Mouse (Mus musculus): ENCODE measurements at regions not wholly inside any gene's neighbourhood (a gene's known extent, or its start where the extent isn't known, plus 50 kb on each side); places are given as distances from the start of the nearest gene placed in this dataset.
A peak's percentile ranks its signal among the peaks of the same experiment; 100 is the strongest.

DNA sequence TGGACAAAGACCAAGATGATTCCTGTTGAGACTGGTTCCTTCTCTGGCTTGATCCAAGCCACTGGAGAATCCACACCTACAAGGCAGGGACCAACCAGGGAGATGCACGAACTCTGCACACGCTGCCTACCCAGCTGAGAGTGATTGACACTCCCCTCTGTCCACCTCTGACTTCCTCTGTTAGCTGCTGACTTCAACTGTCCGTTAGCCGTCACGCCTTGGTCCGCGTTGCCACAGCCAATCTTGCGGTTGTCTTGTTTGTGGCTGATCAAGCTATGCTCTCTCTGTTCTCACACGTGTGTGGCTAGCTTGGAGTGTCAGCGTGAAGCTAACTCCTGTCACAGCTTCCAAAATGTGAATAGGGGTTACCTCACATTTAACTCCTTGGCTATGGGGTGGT lies 186.3 kb upstream of the Rpl38 start:
- WGBS: 72% methylated on average over 10 of the region's 10 CpGs
- intact Hi-C loops (cut with DNase I): no loop called here

DNA sequence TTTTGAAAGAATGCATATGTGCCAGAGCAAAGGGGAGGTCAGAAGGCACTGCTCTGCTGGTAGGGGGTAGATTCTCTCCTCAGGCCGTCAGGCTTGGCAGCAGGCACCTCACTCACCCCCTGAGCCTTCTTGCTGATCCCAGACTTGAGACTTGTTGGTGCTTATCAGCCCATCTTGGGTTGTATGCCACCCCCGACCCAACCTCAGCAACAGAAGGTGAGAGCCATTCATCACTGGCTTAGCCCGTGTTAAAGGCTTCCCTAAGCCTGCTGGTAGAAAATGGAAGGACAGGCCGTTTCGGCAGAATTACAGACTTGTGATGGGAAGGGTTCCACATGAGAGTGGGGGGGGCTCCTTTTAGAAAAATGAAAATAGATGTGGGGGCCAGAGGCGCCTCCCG lies 187.3 kb upstream of the Rpl38 start:
- Histone ChIP-seq H3K36me3 (ENCODE audit: control insufficient read depth, insufficient read depth, low read length) (no peaks in the 10 kb centered on the region), H3K79me2 (replicated peaks; ENCODE audit: control insufficient read depth, insufficient read depth, low read length) (no peaks in the 10 kb centered on the region), H3K4me3 (no peak overlapping the region), H3K27ac (no peak overlapping the region), H3K4me1 (ENCODE audit: control insufficient read depth, insufficient read depth, low read length) (no peaks in the 10 kb centered on the region), H3K9ac (ENCODE audit: low read depth, low read length) (no peak overlapping the region), H3K27me3 (ENCODE audit: control insufficient read depth, insufficient read depth, low read length) (no peaks in the 10 kb centered on the region; the same call in 1 of the 2 replicates)
- 69% methylated on average over 7 of the region's 7 CpGs for WGBS
- TF ChIP-seq EP300 (IDR thresholded peaks at IDR 0.05; ENCODE audit: insufficient read depth, low read depth, low read length): no peak
- TF ChIP-seq POLR2A (IDR thresholded peaks at IDR 0.05; ENCODE audit: insufficient read depth, low read depth, low read length): no peak
- no peak for TF ChIP-seq CTCF (IDR thresholded peaks at IDR 0.05)
- DNase-seq: no peak
- intact Hi-C loops (cut with DNase I): no loop called here

More for the DNA sequence above, 186.3 kb upstream of the Rpl38 start:
- Histone ChIP-seq H3K27ac (no peak overlapping the region), H3K36me3 (ENCODE audit: control insufficient read depth, insufficient read depth, low read length) (no peaks in the 10 kb centered on the region), H3K79me2 (replicated peaks; ENCODE audit: control insufficient read depth, insufficient read depth, low read length) (no peaks in the 10 kb centered on the region), H3K9ac (ENCODE audit: low read depth, low read length) (no peak overlapping the region), H3K4me1 (ENCODE audit: control insufficient read depth, insufficient read depth, low read length) (no peaks in the 10 kb centered on the region), H3K27me3 (ENCODE audit: control insufficient read depth, insufficient read depth, low read length) (no peaks in the 10 kb centered on the region; the same call in 1 of the 2 replicates), H3K4me3 (no peak overlapping the region)
- TF ChIP-seq POLR2A (IDR thresholded peaks at IDR 0.05; ENCODE audit: insufficient read depth, low read depth, low read length) (no peak), CTCF (IDR thresholded peaks at IDR 0.05) (no peak)
- DNase-seq: no peak

DNA sequence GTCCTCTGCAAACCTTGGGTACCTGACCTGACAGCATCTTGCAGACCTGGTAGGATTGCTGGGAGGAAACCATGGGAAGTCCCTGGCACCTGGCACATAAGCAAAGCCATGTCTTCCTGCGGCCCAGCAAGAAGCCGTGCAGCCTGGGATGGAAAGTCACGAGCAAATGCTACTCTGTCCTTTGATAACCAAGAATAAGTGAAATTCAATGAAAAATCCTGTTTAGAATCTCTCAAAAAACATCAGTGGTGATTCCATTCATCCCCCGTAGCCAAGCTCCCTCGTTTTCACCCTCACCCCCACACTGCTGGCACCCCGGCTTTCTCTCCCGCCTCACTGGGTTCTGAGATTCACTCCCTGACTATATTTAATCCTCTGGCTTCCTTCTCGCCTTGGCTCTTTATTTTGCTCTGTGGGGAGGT lies 188.2 kb upstream of the Rpl38 start:
- Histone ChIP-seq H3K27ac (no peak overlapping the region), H3K27me3 (ENCODE audit: control insufficient read depth, insufficient read depth, low read length) (no peaks in the 10 kb centered on the region; the same call in 1 of the 2 replicates), H3K36me3 (ENCODE audit: control insufficient read depth, insufficient read depth, low read length) (no peaks in the 10 kb centered on the region), H3K9ac (ENCODE audit: low read depth, low read length) (no peak overlapping the region), H3K4me1 (ENCODE audit: control insufficient read depth, insufficient read depth, low read length) (no peaks in the 10 kb centered on the region), H3K79me2 (replicated peaks; ENCODE audit: control insufficient read depth, insufficient read depth, low read length) (no peaks in the 10 kb centered on the region), H3K4me3 (no peak overlapping the region)
- intact Hi-C loops (cut with DNase I): no loop called here
- TF ChIP-seq POLR2A (IDR thresholded peaks at IDR 0.05; ENCODE audit: insufficient read depth, low read depth, low read length) (no peak), EP300 (IDR thresholded peaks at IDR 0.05; ENCODE audit: insufficient read depth, low read depth, low read length) (no peak), CTCF (IDR thresholded peaks at IDR 0.05) (no peak)
- no peak for DNase-seq
- 82% methylated on average over 8 of the region's 8 CpGs for WGBS

DNA sequence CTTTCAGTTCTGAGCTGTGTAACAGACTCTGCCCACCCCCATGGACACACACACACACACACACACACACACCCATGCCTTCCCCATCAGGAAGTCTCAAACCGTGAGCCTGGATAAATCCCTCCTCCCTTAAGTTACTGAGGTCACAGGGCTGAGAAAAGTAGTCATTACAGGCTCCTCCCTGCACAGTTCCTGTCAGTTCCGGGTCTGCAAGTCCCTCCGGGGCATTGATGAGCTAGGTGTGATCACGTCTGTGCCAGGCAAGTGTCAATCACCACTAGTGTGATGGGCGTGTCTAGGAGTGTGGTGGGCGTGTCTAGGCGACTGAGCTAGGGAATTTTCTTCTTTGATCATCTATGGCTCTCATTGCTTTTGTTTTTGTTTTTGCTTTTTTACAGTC lies 189.6 kb upstream of the Rpl38 start:
- no peaks in the 10 kb centered on the region for H3K4me1 ChIP-seq (ENCODE audit: control insufficient read depth, insufficient read depth, low read length)
- no peak overlapping the region for H3K9ac ChIP-seq (ENCODE audit: low read depth, low read length)
- no peak for DNase-seq
- no peak overlapping the region for H3K27ac ChIP-seq
- TF ChIP-seq POLR2A (IDR thresholded peaks at IDR 0.05; ENCODE audit: insufficient read depth, low read depth, low read length) (no peak), EP300 (IDR thresholded peaks at IDR 0.05; ENCODE audit: insufficient read depth, low read depth, low read length) (no peak), CTCF (IDR thresholded peaks at IDR 0.05) (no peak)
- 12% methylated on average over 7 of the region's 7 CpGs for WGBS
- no peaks in the 10 kb centered on the region for H3K36me3 ChIP-seq (ENCODE audit: control insufficient read depth, insufficient read depth, low read length)
- intact Hi-C loops (cut with DNase I): no loop called here
- H3K79me2 ChIP-seq (replicated peaks; ENCODE audit: control insufficient read depth, insufficient read depth, low read length): no peaks in the 10 kb centered on the region
- H3K4me3 ChIP-seq: no peak overlapping the region
- H3K27me3 ChIP-seq (ENCODE audit: control insufficient read depth, insufficient read depth, low read length): no peaks in the 10 kb centered on the region; the same call in 1 of the 2 replicates

GRCm38 (mm10) chr11:114477365-114477764 lies 191.0 kb upstream of the Rpl38 start:
- intact Hi-C loops (cut with DNase I): no loop called here
- Histone ChIP-seq H3K4me1 (ENCODE audit: control insufficient read depth, insufficient read depth, low read length) (no peaks in the 10 kb centered on the region), H3K27me3 (ENCODE audit: control insufficient read depth, insufficient read depth, low read length) (no peaks in the 10 kb centered on the region), H3K4me3 (no peak overlapping the region), H3K27ac (no peak overlapping the region), H3K9ac (ENCODE audit: low read depth, low read length) (no peak overlapping the region), H3K79me2 (replicated peaks; ENCODE audit: control insufficient read depth, insufficient read depth, low read length) (no peaks in the 10 kb centered on the region), H3K36me3 (ENCODE audit: control insufficient read depth, insufficient read depth, low read length) (no peaks in the 10 kb centered on the region)
- DNase-seq: no peak
- 73% methylated on average over 3 of the region's 3 CpGs for whole genome bisulfite sequencing
- peak; percentile 49 for TF ChIP-seq CTCF (IDR thresholded peaks at IDR 0.05)
- TF ChIP-seq EP300 (IDR thresholded peaks at IDR 0.05; ENCODE audit: insufficient read depth, low read depth, low read length): no peak
- no peak for TF ChIP-seq POLR2A (IDR thresholded peaks at IDR 0.05; ENCODE audit: insufficient read depth, low read depth, low read length)

GRCm38 (mm10) chr11:114472501-114473260 lies 195.6 kb upstream of the Rpl38 start:
- Histone ChIP-seq H3K79me2 (replicated peaks; ENCODE audit: control insufficient read depth, insufficient read depth, low read length) (no peaks in the 10 kb centered on the region), H3K36me3 (ENCODE audit: control insufficient read depth, insufficient read depth, low read length) (no peaks in the 10 kb centered on the region), H3K27ac (no peak overlapping the region), H3K4me1 (ENCODE audit: control insufficient read depth, insufficient read depth, low read length) (peaks cover 2% of the 10 kb centered on the region; the same call in 1 of the 2 replicates), H3K4me3 (no peak overlapping the region), H3K27me3 (ENCODE audit: control insufficient read depth, insufficient read depth, low read length) (no peaks in the 10 kb centered on the region; the same call in 1 of the 2 replicates), H3K9ac (ENCODE audit: low read depth, low read length) (no peak overlapping the region)
- peak in 1 of 2 experiments; percentile 10 for DNase-seq
- 25% methylated on average over 22 of the region's 22 CpGs for WGBS
- TF ChIP-seq POLR2A (IDR thresholded peaks at IDR 0.05; ENCODE audit: insufficient read depth, low read depth, low read length): no peak
- no peak for TF ChIP-seq CTCF (IDR thresholded peaks at IDR 0.05)
- TF ChIP-seq EP300 (IDR thresholded peaks at IDR 0.05; ENCODE audit: insufficient read depth, low read depth, low read length): no peak
- intact Hi-C loops (cut with DNase I): no loop called here

Measured in heart, adult 2 months (tissue).